Mouse (Mus musculus) kidney, embryonic 16.5 days (tissue): ENCODE data around the gene Cnot2. TPM values are rescaled to one million over a fixed set of nuclear protein-coding genes. Genes with fewer than 3 reads are reported as not detected.

Experiments
- ATAC-seq: fragments of 200-750 bp; cut with Nextera tagmentation; 2 replicates; pipeline ENCODE4 v1.8.0; 2017; ENCODE audit warnings: moderate TSS enrichment; ENCODE audit not compliant: low FRiP score, low TSS enrichment
- H3K27ac ChIP-seq: fragments of 300-500 bp; sonication (generic); 2 replicates; pipeline ENCODE4 v1.5.1; 2014; ENCODE audit warnings: low read length
- H3K27me3 ChIP-seq: fragments of 300-500 bp; sonication (generic); 2 replicates; pipeline ENCODE4 v1.6.1; 2014; ENCODE audit warnings: low read length, control low read depth, mixed read lengths; ENCODE audit not compliant: insufficient read depth
- H3K36me3 ChIP-seq: fragments of 300-500 bp; sonication (generic); 2 replicates; pipeline ENCODE4 v1.6.1; 2014; ENCODE audit warnings: low read length, control low read depth, mixed read lengths; ENCODE audit not compliant: insufficient read depth
- H3K4me1 ChIP-seq: fragments of 300-500 bp; sonication (generic); 2 replicates; pipeline ENCODE4 v1.6.1; 2014; ENCODE audit warnings: low read length, control low read depth, mixed read lengths; ENCODE audit not compliant: insufficient read depth
- H3K4me2 ChIP-seq: fragments of 300-500 bp; sonication (generic); replicated peaks from 2 replicates; pipeline ENCODE4 v1.6.1; 2014; ENCODE audit warnings: low read depth, low read length
- H3K4me3 ChIP-seq: fragments of 300-500 bp; sonication (generic); 2 replicates; pipeline ENCODE4 v1.5.1; 2014; ENCODE audit warnings: mild to moderate bottlenecking, low read length
- H3K9ac ChIP-seq: fragments of 300-500 bp; sonication (generic); replicated peaks from 2 replicates; pipeline ENCODE4 v1.6.1; 2014; ENCODE audit warnings: low read length
- H3K9me3 ChIP-seq: fragments of 300-500 bp; sonication (generic); 2 replicates; pipeline ENCODE4 v1.6.1; 2016; ENCODE audit warnings: low read length, control low read depth
- WGBS: fragments of 180-500 bp; shearing (Covaris S2); extraction: QIAGEN DNeasy Blood & Tissue Kit; methylation state at CpG from one replicate; pipeline ENCODE4 v1.1.7; 2014; 5-methylcytosine and 5-hydroxymethylcytosine counted together
- polyA plus RNA-seq: library from polyadenylated mRNA; unstranded; fragments of >200 nt; fragmentation: Nextera tagmentation; extraction: Ambion mirVana; gene quantifications from 2 replicates; pipeline ENCODE4 v1.2.1, GENCODE M21; 2015

Gene Cnot2
- polyA plus RNA-seq, 1 experiment from 2014 or later, result 108 TPM

DNA sequence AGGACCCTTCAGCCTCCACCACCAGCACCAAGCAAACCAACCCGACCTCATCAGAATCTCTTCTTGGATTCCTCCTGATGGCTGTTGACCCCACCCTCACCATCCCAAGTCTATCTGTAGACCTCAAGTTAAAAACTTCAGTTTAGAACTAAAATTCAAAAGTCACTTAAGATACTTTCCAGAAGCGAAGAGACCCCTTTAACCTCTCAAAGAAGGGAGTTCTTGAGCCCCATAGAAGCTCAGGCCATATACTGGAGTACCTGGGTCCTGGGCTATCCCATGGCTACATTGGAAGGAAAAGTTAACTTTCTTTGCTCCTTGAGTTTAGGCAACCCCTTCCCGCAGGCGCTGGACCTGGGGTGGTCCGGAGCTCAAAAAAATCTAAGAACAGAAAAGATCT, 108.7 kb downstream of the Cnot2 start:
- Histone ChIP-seq H3K36me3 (no peaks in the 10 kb centered on the region), H3K4me1 (peaks cover 20% of the 10 kb centered on the region; the same call in 1 of the 2 replicates), H3K9me3 (peaks cover 2% of the 10 kb centered on the region; the same call in 1 of the 2 replicates), H3K9ac (peak overlapping the region; percentile 65), H3K27ac (no peak overlapping the region), H3K27me3 (0 out of 2 replicates have a peak, but pooled peaks cover 5% of the 10 kb centered on the region), H3K4me3 (peak overlapping the region; percentile 73), H3K4me2 (peak overlapping the region; percentile 84)
- no peak for ATAC-seq
- WGBS, result 9% methylated on average over 5 of the region's 5 CpGs

DNA sequence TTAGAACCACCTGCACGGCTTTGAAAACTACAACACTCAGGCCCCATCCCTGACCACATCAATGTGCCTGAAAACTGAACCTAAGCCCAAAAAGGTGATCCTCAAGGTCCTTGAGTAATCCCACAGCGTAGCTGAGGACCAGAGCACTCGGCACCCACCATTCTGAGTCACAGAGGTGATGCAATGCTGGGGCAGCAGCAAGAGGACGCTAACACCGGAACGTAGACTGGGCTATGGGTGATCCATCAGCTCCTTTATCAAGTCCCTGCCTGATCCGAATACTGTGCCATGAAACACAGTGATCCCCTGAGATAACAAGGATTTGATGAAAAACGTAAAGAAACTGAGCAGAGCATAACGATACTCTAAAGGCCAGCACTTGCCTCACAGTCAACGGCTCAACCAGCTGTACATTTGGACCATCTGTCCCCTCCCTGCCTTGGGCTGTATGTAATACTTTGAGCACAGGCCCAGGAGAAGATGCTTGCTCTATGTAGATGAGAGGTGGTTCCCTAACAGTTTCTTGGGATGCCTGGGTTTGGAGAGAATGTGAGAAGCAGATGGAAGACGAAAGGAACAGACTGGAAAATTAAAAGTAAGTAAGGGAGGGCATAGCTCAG, 110.9 kb downstream of the Cnot2 start:
- H3K4me3 ChIP-seq, result no peak overlapping the region
- 91% methylated on average over 11 of the region's 11 CpGs for WGBS
- no peaks in the 10 kb centered on the region for H3K9me3 ChIP-seq
- H3K27ac ChIP-seq, result no peak overlapping the region
- H3K36me3 ChIP-seq, result no peaks in the 10 kb centered on the region
- no peak for ATAC-seq
- H3K27me3 ChIP-seq, result 0 out of 2 replicates have a peak, but pooled peaks cover 5% of the 10 kb centered on the region
- H3K4me2 ChIP-seq, result no peak overlapping the region
- H3K4me1 ChIP-seq, result peaks cover 20% of the 10 kb centered on the region; the same call in 1 of the 2 replicates
- H3K9ac ChIP-seq, result no peak overlapping the region

DNA sequence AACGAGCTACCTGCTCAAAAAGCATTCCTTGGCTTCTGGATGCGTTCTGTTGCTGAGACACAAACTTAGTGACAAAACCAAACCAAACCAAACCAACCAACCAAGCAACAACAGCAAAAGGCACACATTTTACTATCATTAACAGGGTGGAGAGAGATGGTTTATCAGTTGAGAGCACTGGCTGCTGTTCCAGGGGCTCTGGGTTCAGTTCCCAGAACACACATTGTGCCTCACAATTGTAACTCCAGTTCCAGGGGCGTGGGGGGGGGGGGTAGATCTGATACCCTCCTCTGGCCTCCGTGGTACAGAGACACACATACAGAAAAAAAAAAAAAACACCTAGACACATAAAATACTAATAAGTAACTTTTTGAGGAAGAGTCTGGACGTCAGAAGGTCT, 113.2 kb downstream of the Cnot2 start:
- Histone ChIP-seq H3K4me3 (no peak overlapping the region), H3K9me3 (peaks cover 4% of the 10 kb centered on the region; the same call in 1 of the 2 replicates), H3K4me1 (peaks cover 12% of the 10 kb centered on the region; the same call in 1 of the 2 replicates), H3K27ac (no peak overlapping the region), H3K9ac (no peak overlapping the region), H3K36me3 (no peaks in the 10 kb centered on the region), H3K27me3 (no peaks in the 10 kb centered on the region), H3K4me2 (no peak overlapping the region)
- WGBS, result 84% methylated on average over 5 of the region's 5 CpGs
- ATAC-seq, result no peak

DNA sequence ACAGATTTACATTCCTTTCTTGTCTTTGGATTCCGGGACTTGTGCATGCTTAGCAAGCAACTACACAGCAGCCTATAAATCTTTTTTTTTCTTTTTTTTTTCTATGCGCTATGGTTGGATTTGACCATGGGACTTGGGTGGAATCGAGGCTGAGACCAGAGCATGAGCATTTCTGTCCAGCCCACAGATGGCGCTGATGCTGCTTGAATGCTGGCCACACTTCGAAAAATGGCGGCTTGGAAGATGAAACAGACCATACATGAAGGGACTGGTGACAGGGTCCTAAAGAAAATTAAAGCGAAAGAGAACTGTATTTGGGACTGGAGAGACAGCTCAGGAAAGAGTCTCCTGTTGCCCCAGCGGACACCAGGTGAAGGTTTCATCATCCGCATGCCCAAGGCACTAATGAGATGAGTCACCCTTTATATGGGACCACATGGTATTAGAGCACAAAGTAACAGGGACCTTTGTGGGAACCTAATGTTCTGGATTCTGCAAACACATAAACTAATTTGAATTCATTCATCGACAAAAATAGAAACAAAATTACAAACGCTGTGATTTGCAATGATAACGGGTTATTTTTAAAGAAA, 117.5 kb downstream of the Cnot2 start:
- no peak for ATAC-seq
- no peak overlapping the region for H3K9ac ChIP-seq
- H3K4me2 ChIP-seq, result no peak overlapping the region
- H3K4me3 ChIP-seq, result no peak overlapping the region
- no peaks in the 10 kb centered on the region for H3K4me1 ChIP-seq
- WGBS, result 94% methylated on average over 12 of the region's 12 CpGs
- H3K9me3 ChIP-seq, result peaks cover 4% of the 10 kb centered on the region; the same call in 1 of the 2 replicates
- 0 out of 2 replicates have a peak, but pooled peaks cover 2% of the 10 kb centered on the region for H3K36me3 ChIP-seq
- H3K27ac ChIP-seq, result no peak overlapping the region
- H3K27me3 ChIP-seq, result no peaks in the 10 kb centered on the region

DNA sequence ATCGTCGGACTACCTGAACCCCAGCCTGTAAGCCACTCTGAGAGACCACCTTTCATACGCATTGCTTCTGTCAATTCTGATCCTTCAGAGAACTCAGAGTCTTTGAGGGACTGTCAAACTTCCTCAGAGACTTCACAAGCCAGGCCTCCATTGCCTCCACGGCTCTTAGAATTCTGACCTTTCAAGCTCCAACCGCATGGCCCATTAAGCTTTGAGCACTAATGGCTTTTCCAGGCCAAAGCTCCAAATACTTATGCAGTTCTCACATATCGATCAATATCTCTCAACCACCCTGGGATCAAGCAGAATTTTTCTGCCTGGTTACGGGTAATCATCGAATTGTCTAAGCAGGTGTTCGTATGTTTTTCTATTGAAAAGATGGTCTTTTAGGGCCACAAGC, 119.9 kb downstream of the Cnot2 start:
- Histone ChIP-seq H3K27ac (no peak overlapping the region), H3K9me3 (peaks cover 4% of the 10 kb centered on the region; the same call in 1 of the 2 replicates), H3K4me2 (no peak overlapping the region), H3K27me3 (no peaks in the 10 kb centered on the region), H3K4me3 (no peak overlapping the region), H3K9ac (no peak overlapping the region), H3K36me3 (0 out of 2 replicates have a peak, but pooled peaks cover 2% of the 10 kb centered on the region), H3K4me1 (no peaks in the 10 kb centered on the region)
- WGBS, result 53% methylated on average over 9 of the region's 9 CpGs
- ATAC-seq, result no peak

DNA sequence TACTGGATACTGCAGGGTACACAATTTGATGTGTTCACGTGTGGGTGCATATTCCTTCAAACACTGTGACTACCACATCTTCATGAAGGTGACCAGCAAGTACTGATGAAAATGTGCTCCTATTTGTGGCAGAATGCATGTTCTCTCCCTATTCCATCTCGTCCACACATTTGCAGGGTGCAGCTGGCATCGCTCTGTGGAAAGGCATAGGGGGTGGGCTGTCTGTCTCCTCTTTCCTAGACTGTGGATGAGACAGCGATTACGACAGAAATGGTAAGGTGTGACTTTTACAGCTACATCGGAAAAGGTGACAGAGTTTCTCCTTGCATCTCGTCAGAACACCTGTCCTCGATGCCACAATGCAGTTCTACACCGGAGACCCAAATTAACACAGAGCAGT, 122.5 kb downstream of the Cnot2 start:
- Histone ChIP-seq H3K27me3 (no peaks in the 10 kb centered on the region), H3K27ac (no peak overlapping the region), H3K4me1 (no peaks in the 10 kb centered on the region), H3K4me2 (no peak overlapping the region), H3K9ac (no peak overlapping the region), H3K9me3 (peaks cover 2% of the 10 kb centered on the region; the same call in 1 of the 2 replicates), H3K36me3 (0 out of 2 replicates have a peak, but pooled peaks cover 2% of the 10 kb centered on the region), H3K4me3 (no peak overlapping the region)
- 90% methylated on average over 9 of the region's 9 CpGs for WGBS
- ATAC-seq, result no peak

DNA sequence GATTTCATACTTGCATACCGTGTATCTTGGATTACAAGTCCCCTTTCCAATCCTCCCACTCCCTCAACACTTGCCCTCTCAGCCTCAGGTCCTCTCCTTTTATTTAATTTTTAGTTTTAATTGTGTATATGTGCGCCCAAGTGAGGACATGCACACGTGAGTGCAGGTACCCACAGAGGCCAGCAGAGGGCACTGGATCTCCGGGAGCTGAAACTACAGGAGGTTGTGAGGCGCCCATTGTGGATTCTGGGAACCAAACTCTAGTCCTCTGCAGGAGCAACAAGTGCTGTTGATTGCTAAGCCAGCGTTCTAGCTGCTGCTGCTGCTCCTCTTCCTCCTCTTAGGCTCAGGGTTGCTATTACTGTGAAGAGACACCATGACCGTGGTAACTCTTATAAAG, 128.5 kb downstream of the Cnot2 start:
- Histone ChIP-seq H3K4me3 (no peak overlapping the region), H3K9ac (no peak overlapping the region), H3K9me3 (no peaks in the 10 kb centered on the region), H3K36me3 (no peaks in the 10 kb centered on the region), H3K27ac (no peak overlapping the region), H3K27me3 (no peaks in the 10 kb centered on the region), H3K4me2 (no peak overlapping the region), H3K4me1 (peaks cover 10% of the 10 kb centered on the region)
- 97% methylated on average over 7 of the region's 7 CpGs for WGBS
- ATAC-seq, result no peak

DNA sequence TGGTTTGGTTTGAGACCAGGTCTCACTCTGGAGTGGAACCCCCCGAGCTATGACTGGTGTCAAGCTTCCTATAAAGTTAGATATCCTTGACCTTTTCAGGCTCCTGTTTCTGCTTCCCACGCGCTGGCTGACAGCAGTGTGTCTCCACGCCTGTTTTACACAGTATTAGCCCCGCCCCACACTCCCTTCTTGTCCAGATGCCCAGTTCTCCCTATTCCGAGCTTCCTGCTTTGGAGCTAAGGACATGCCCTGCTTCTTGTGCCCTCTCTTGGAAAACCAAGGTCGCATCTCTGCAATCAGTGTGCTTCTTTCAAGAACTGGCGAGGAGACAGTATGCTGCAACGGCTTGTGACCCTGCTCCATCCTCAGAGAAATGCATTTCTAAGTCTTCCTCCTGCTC, 130.7 kb downstream of the Cnot2 start:
- H3K9me3 ChIP-seq, result no peaks in the 10 kb centered on the region
- H3K27ac ChIP-seq, result no peak overlapping the region
- H3K27me3 ChIP-seq, result no peaks in the 10 kb centered on the region
- H3K36me3 ChIP-seq, result no peaks in the 10 kb centered on the region
- H3K4me3 ChIP-seq, result no peak overlapping the region
- no peak overlapping the region for H3K4me2 ChIP-seq
- ATAC-seq, result peak; percentile 54; the same call in 1 of the 2 replicates
- peaks cover 10% of the 10 kb centered on the region for H3K4me1 ChIP-seq
- no peak overlapping the region for H3K9ac ChIP-seq
- WGBS, result 42% methylated on average over 9 of the region's 9 CpGs

DNA sequence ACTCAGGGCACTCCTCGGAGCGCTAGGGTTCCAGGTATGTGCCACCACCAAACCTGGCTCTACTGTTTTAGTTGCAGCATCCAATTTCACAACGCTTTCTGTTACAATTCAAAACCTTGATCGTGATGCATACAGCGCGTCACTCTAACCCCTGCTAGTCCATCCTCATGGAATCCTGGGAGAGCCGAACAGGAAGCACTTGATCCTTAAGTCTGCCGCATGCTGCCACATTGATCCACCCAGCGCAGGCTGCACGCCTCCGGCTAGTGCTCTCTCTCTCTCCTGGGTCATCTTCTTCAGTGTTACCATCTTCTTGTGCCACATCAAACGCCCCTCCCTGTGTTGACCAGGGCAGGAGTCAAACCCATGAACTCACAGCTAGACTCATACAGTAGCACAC, 133.1 kb downstream of the Cnot2 start:
- no peak overlapping the region for H3K27ac ChIP-seq
- H3K4me1 ChIP-seq, result peaks cover 10% of the 10 kb centered on the region
- 95% methylated on average over 12 of the region's 12 CpGs for WGBS
- no peaks in the 10 kb centered on the region for H3K36me3 ChIP-seq
- H3K9ac ChIP-seq, result no peak overlapping the region
- H3K9me3 ChIP-seq, result peaks cover 2% of the 10 kb centered on the region; the same call in 1 of the 2 replicates
- H3K27me3 ChIP-seq, result no peaks in the 10 kb centered on the region
- no peak overlapping the region for H3K4me3 ChIP-seq
- no peak overlapping the region for H3K4me2 ChIP-seq
- no peak for ATAC-seq

DNA sequence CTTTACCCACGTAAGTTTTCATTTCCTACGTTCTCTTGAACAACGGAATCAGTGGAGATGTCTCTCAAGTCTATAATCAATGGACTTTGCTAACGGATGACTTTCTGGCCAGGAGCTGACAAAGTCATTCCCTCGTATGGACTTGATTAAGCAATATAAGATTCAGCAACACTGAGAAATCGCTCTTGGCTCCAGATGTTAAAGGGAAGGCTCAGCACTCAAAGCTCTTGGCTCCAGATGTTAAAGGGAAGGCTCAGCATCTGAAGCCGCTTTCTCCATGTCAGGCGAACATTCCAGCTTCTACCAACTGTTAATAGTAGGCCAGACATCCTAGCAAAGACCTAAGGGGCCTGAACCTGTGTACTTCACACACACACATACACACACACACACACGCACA, 134.1 kb downstream of the Cnot2 start:
- ATAC-seq, result no peak
- peaks cover 2% of the 10 kb centered on the region; the same call in 1 of the 2 replicates for H3K9me3 ChIP-seq
- no peaks in the 10 kb centered on the region for H3K27me3 ChIP-seq

More for the DNA sequence above, 134.1 kb downstream of the Cnot2 start:
- H3K4me3 ChIP-seq, result no peak overlapping the region
- peaks cover 10% of the 10 kb centered on the region for H3K4me1 ChIP-seq
- H3K36me3 ChIP-seq, result no peaks in the 10 kb centered on the region
- no peak overlapping the region for H3K9ac ChIP-seq
- 93% methylated on average over 9 of the region's 9 CpGs for WGBS
- H3K27ac ChIP-seq, result no peak overlapping the region
- no peak overlapping the region for H3K4me2 ChIP-seq
